Mouse (Mus musculus): Measurements from ENCODE around the gene Bbs9. TPM values are rescaled to one million over a fixed set of nuclear protein-coding genes. Genes with fewer than 3 reads are reported as not detected.
"Not testable (repeated sequence)": the region's sequence is repeated elsewhere in the genome, so short reads cannot be mapped to it uniquely, and the experiment has no call there.

The Bbs9 gene
- polyA plus RNA-seq, 1 experiment from 2014 or later, result 8.2 TPM

DNA sequence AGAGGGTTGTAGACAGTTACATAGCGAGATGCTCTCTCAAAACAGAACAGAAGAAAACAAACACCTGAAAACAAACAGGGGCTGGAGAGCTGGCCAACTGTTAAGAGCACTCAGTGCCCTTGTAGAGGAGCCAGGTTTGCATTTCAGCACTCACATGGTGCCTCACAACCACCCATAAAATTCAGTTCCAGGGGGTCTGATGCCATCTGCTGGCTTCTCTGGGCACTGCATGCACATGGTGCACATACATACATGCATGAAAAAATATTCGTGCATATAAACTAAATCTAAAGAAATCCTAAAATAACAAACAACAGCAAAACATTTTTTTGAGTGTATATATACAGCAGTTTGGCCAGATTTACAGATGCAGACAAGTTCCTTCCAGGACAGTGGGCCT, 228.0 kb downstream of the Bbs9 start:
- peaks cover 6% of the 10 kb centered on the region; the same call in 1 of the 2 replicates for H3K9me3 ChIP-seq (replicated peaks; ENCODE audit: control insufficient read depth, low read length)
- H3K4me2 ChIP-seq, result no peak overlapping the region
- H3K36me3 ChIP-seq (ENCODE audit: control insufficient read depth, insufficient read depth, low read length), result no peaks in the 10 kb centered on the region
- WGBS (ENCODE audit: insufficient replicate concordance), result 96% methylated on average over 2 of the region's 2 CpGs
- no peaks in the 10 kb centered on the region for H3K4me1 ChIP-seq (ENCODE audit: control insufficient read depth, insufficient read depth, low read length)
- H3K27ac ChIP-seq (ENCODE audit: low read depth, low read length), result no peak overlapping the region
- no peak for ATAC-seq (replicated peaks; ENCODE audit: insufficient number of reproducible peaks, low FRiP score, low TSS enrichment)
- no peaks in the 10 kb centered on the region for H3K27me3 ChIP-seq (ENCODE audit: control insufficient read depth, insufficient read depth, low read length)
- no peak overlapping the region for H3K9ac ChIP-seq (ENCODE audit: low read depth, low read length)
- no peak overlapping the region for H3K4me3 ChIP-seq (ENCODE audit: low read depth, low read length)

DNA sequence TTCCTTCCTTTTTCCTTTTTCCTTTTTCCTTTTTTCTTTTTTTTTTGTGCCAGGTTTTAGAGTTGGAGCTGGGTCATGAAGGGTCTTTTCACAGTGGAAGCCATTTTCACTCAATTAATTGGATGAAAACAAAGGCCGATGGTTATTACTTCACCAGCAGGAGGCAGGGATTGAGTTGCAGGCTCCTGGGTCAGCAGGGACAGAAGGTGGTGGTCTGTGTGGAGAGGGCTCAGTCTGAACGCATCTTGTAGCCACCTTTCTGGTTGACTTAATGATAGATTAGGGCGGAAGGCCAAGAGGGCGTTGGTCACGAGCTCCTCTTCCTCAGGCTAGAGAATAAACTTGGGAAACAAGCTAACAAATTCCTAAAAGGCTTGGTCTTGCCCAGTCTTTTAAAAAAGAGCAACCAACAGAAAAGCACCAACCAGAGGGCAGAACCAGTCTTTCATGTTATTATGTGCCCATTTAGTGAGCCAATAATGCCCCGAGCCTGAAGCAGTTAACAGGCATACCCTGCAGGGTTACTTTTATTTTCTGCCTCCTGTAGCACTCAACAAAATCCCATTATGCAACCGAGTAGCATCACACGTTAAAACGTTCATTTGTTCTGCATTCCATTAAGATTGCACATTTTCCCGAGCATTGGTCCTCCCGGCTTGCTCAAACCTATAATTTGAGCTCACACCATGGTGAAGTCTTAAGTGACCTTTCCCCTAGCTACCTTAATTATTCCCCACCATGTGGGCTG, 231.8 kb downstream of the Bbs9 start:
- Histone ChIP-seq H3K4me3 (ENCODE audit: low read depth, low read length) (no peak overlapping the region), H3K27me3 (ENCODE audit: control insufficient read depth, insufficient read depth, low read length) (no peaks in the 10 kb centered on the region), H3K27ac (ENCODE audit: low read depth, low read length) (no peak overlapping the region), H3K9me3 (replicated peaks; ENCODE audit: control insufficient read depth, low read length) (peaks cover 3% of the 10 kb centered on the region; the same call in 1 of the 2 replicates), H3K36me3 (ENCODE audit: control insufficient read depth, insufficient read depth, low read length) (no peaks in the 10 kb centered on the region), H3K9ac (ENCODE audit: low read depth, low read length) (no peak overlapping the region), H3K4me1 (ENCODE audit: control insufficient read depth, insufficient read depth, low read length) (no peaks in the 10 kb centered on the region), H3K4me2 (no peak overlapping the region)
- WGBS (ENCODE audit: insufficient replicate concordance), result 63% methylated on average over 11 of the region's 11 CpGs
- ATAC-seq (replicated peaks; ENCODE audit: insufficient number of reproducible peaks, low FRiP score, low TSS enrichment), result no peak

DNA sequence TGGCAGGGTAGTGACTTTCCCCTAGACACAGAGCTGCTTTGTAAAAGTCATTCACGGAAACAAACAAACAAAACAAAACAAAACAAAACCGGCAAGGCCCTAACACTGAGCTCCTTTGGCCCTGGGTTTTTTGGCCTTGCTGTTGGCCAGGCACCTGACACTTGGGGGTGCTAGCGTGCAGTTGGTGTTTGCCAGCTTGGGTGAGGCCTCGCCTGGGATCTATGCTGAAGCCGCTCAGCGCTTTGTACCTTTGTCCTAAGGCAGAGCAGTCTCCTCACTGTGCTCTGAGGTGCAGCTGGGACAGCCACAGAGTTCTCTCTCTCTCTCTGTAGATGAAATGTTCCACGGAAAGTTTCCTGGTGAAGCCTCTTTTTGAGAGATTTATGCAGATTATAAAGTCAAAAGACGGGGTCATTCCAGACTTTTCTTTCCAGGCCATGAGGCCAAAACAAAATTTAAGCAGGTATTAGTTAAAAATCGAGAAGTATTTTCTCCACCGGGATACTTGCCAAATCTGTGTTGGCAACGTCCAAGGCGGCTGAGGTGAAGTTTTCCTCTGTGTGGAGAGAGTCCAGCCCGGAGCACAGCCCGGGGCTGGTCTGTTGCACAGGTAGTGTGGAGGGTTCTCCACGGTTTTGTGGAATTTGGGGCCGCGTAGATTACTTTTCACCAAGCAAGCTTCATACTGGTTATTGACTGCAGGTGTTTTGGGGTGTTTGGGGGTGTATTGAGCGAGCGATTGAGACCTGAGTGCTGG, 233.6 kb downstream of the Bbs9 start:
- Histone ChIP-seq H3K27ac (ENCODE audit: low read depth, low read length) (no peak overlapping the region), H3K9ac (ENCODE audit: low read depth, low read length) (no peak overlapping the region), H3K4me1 (ENCODE audit: control insufficient read depth, insufficient read depth, low read length) (no peaks in the 10 kb centered on the region), H3K4me2 (no peak overlapping the region), H3K4me3 (ENCODE audit: low read depth, low read length) (no peak overlapping the region), H3K9me3 (replicated peaks; ENCODE audit: control insufficient read depth, low read length) (no peaks in the 10 kb centered on the region), H3K27me3 (ENCODE audit: control insufficient read depth, insufficient read depth, low read length) (no peaks in the 10 kb centered on the region), H3K36me3 (ENCODE audit: control insufficient read depth, insufficient read depth, low read length) (no peaks in the 10 kb centered on the region)
- peak; percentile 65; the same call in 1 of the 2 replicates for ATAC-seq (replicated peaks; ENCODE audit: insufficient number of reproducible peaks, low FRiP score, low TSS enrichment)
- WGBS (ENCODE audit: insufficient replicate concordance), result 55% methylated on average over 19 of the region's 19 CpGs

DNA sequence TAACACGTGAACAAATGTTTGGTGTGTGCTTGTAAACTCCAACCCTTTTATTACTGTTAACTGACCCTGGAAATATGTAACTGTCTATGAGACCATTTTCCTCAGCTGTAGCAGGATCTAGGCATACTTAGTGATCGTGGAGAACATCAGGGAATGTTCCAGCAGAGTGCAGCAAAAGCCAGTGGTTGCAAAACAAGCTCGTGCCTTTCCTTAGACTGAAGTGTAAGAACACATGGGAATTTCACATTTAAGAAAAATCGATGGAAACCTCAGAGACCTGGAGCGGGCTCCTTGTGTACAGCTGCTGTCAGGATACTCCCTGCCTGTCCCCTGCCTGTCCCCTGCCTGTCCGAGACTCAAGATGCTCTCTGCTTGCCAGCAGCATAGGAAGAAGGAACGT, 234.5 kb downstream of the Bbs9 start:
- no peak for ATAC-seq (replicated peaks; ENCODE audit: insufficient number of reproducible peaks, low FRiP score, low TSS enrichment)
- H3K9ac ChIP-seq (ENCODE audit: low read depth, low read length), result no peak overlapping the region
- no peak overlapping the region for H3K4me2 ChIP-seq
- no peaks in the 10 kb centered on the region for H3K4me1 ChIP-seq (ENCODE audit: control insufficient read depth, insufficient read depth, low read length)
- H3K36me3 ChIP-seq (ENCODE audit: control insufficient read depth, insufficient read depth, low read length), result no peaks in the 10 kb centered on the region
- H3K27me3 ChIP-seq (ENCODE audit: control insufficient read depth, insufficient read depth, low read length), result no peaks in the 10 kb centered on the region
- H3K9me3 ChIP-seq (replicated peaks; ENCODE audit: control insufficient read depth, low read length), result no peaks in the 10 kb centered on the region
- H3K27ac ChIP-seq (ENCODE audit: low read depth, low read length), result no peak overlapping the region
- 71% methylated on average over 7 of the region's 7 CpGs for WGBS (ENCODE audit: insufficient replicate concordance)
- H3K4me3 ChIP-seq (ENCODE audit: low read depth, low read length), result no peak overlapping the region

DNA sequence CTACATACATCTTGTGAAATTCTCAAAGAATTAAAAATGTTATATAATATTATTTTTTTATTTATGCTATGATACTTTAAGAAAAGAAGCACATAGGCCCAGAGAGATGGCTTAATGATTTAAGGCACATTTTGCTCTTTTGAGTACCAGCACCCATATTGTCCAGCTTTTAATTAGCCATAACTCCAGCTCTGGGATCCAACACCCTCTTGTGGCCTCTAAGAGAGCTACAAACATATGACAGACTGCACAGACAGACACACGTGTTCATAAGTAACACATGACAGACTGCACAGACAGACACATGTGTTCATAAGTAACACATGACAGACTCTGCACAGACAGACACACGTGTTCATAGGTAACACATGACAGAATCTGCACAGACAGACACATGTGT, 235.8 kb downstream of the Bbs9 start:
- H3K4me1 ChIP-seq (ENCODE audit: control insufficient read depth, insufficient read depth, low read length), result no peaks in the 10 kb centered on the region
- H3K9me3 ChIP-seq (replicated peaks; ENCODE audit: control insufficient read depth, low read length), result no peaks in the 10 kb centered on the region
- 76% methylated on average over 2 of the region's 2 CpGs for WGBS (ENCODE audit: insufficient replicate concordance)
- no peaks in the 10 kb centered on the region for H3K36me3 ChIP-seq (ENCODE audit: control insufficient read depth, insufficient read depth, low read length)
- no peak overlapping the region for H3K27ac ChIP-seq (ENCODE audit: low read depth, low read length)
- H3K4me3 ChIP-seq (ENCODE audit: low read depth, low read length), result no peak overlapping the region
- H3K27me3 ChIP-seq (ENCODE audit: control insufficient read depth, insufficient read depth, low read length), result no peaks in the 10 kb centered on the region
- H3K9ac ChIP-seq (ENCODE audit: low read depth, low read length), result no peak overlapping the region
- ATAC-seq (replicated peaks; ENCODE audit: insufficient number of reproducible peaks, low FRiP score, low TSS enrichment), result no peak
- no peak overlapping the region for H3K4me2 ChIP-seq

DNA sequence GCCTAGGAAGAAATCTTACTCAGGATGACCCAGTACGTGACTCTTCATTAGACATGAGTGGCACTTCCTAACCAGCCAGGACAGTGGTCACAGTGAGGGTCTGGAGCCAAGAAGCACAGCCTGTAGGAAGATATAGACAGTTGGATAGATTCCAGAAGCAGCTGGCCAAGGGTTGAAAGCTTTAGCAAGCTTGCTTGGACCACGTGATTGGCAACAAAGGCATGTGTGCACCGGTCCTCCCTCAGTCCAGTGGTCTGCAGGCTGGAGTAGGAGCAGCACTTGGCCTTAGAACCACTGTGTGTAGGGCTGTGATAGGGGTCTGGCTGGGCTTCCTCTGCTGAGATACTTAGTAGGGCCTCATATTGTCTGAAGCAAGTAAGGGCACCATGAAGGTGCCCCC, 237.2 kb downstream of the Bbs9 start:
- ATAC-seq (replicated peaks; ENCODE audit: insufficient number of reproducible peaks, low FRiP score, low TSS enrichment), result no peak
- H3K9me3 ChIP-seq (replicated peaks; ENCODE audit: control insufficient read depth, low read length), result no peaks in the 10 kb centered on the region
- no peak overlapping the region for H3K27ac ChIP-seq (ENCODE audit: low read depth, low read length)
- H3K4me2 ChIP-seq, result no peak overlapping the region
- no peak overlapping the region for H3K9ac ChIP-seq (ENCODE audit: low read depth, low read length)
- no peaks in the 10 kb centered on the region for H3K36me3 ChIP-seq (ENCODE audit: control insufficient read depth, insufficient read depth, low read length)
- WGBS (ENCODE audit: insufficient replicate concordance), result 44% methylated on average over 3 of the region's 3 CpGs
- no peak overlapping the region for H3K4me3 ChIP-seq (ENCODE audit: low read depth, low read length)
- no peaks in the 10 kb centered on the region for H3K27me3 ChIP-seq (ENCODE audit: control insufficient read depth, insufficient read depth, low read length)
- H3K4me1 ChIP-seq (ENCODE audit: control insufficient read depth, insufficient read depth, low read length), result no peaks in the 10 kb centered on the region

DNA sequence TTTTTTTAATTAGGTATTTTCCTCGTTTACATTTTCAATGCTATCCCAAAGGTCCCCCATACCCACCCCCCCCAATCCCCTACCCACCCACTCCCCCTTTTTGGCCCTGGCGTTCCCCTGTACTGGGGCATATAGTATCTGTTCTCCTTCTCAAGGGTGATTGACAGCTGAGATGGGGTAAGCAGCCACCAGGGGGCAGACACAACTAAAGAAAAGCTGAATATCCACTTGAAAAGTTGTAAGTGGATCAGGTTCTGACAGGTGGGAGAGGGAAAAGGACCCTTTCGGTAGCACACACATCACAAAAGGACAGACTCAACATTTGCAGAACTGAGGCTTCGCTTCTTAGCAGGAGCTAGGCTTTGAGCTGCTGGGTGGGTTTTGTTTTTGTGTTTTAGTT, 237.8 kb downstream of the Bbs9 start:
- H3K27me3 ChIP-seq (ENCODE audit: control insufficient read depth, insufficient read depth, low read length); H3K4me1 ChIP-seq (ENCODE audit: control insufficient read depth, insufficient read depth, low read length); H3K4me3 ChIP-seq (ENCODE audit: low read depth, low read length); ATAC-seq (replicated peaks; ENCODE audit: insufficient number of reproducible peaks, low FRiP score, low TSS enrichment); H3K9ac ChIP-seq (ENCODE audit: low read depth, low read length); H3K4me2 ChIP-seq; H3K36me3 ChIP-seq (ENCODE audit: control insufficient read depth, insufficient read depth, low read length); H3K9me3 ChIP-seq (replicated peaks; ENCODE audit: control insufficient read depth, low read length); H3K27ac ChIP-seq (ENCODE audit: low read depth, low read length): not testable (repeated sequence)
- WGBS (ENCODE audit: insufficient replicate concordance), result 30% methylated on average over 4 of the region's 4 CpGs

DNA sequence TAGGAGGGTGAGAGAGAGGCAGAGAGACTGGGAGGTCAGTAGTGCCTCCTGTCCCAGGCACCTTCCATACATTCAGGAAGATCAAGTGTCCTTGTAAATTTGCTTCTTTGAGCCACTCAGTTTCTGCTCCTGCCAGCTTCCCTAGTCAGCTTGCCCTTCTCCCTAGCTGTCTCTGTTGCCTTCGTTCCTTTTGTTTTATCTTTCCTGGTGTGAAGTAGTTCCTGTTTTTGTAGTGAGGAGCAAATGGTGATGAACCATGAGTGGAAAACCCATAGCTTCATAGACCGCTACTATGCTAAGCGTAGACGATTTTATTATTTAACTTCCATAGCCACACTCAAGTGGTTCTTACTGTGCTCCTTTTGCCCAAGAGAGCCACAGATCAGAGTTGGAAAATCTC, 242.1 kb downstream of the Bbs9 start:
- no peaks in the 10 kb centered on the region for H3K27me3 ChIP-seq (ENCODE audit: control insufficient read depth, insufficient read depth, low read length)
- no peak overlapping the region for H3K9ac ChIP-seq (ENCODE audit: low read depth, low read length)
- H3K4me3 ChIP-seq (ENCODE audit: low read depth, low read length), result no peak overlapping the region
- 68% methylated on average over 4 of the region's 4 CpGs for WGBS (ENCODE audit: insufficient replicate concordance)
- 0 out of 2 replicates have a peak, but pooled peaks cover 5% of the 10 kb centered on the region for H3K4me1 ChIP-seq (ENCODE audit: control insufficient read depth, insufficient read depth, low read length)
- no peaks in the 10 kb centered on the region for H3K9me3 ChIP-seq (replicated peaks; ENCODE audit: control insufficient read depth, low read length)
- no peaks in the 10 kb centered on the region for H3K36me3 ChIP-seq (ENCODE audit: control insufficient read depth, insufficient read depth, low read length)
- ATAC-seq (replicated peaks; ENCODE audit: insufficient number of reproducible peaks, low FRiP score, low TSS enrichment), result no peak
- no peak overlapping the region for H3K4me2 ChIP-seq
- H3K27ac ChIP-seq (ENCODE audit: low read depth, low read length), result no peak overlapping the region
